Mouse (Mus musculus) stomach, embryonic 14.5 days (tissue): ENCODE measurements around the gene Tubb5. TPM values are rescaled to one million over a fixed set of nuclear protein-coding genes. Genes with fewer than 3 reads are reported as not detected.

Source experiments
- ATAC-seq: fragments of 200-750 bp; cut with Nextera tagmentation; 2 replicates; pipeline ENCODE4 v1.8.0; 2017; ENCODE audit warnings: low read depth, moderate TSS enrichment; ENCODE audit not compliant: insufficient number of reproducible peaks, insufficient read depth, low FRiP score
- H3K27ac ChIP-seq: fragments of 300-500 bp; sonication (generic); 2 replicates; pipeline ENCODE4 v1.5.1; 2014; ENCODE audit warnings: mild to moderate bottlenecking, low read length, moderate library complexity, mixed read lengths
- H3K27me3 ChIP-seq: fragments of 300-500 bp; sonication (generic); 2 replicates; pipeline ENCODE4 v1.6.1; 2014; ENCODE audit warnings: low read length, control low read depth, mixed read lengths; ENCODE audit not compliant: control insufficient read depth, insufficient read depth
- H3K36me3 ChIP-seq: fragments of 300-500 bp; sonication (generic); 2 replicates; pipeline ENCODE4 v1.6.1; 2014; ENCODE audit warnings: mild to moderate bottlenecking, control low read depth, low read length, moderate library complexity, mixed read lengths; ENCODE audit not compliant: control insufficient read depth, insufficient read depth
- H3K4me1 ChIP-seq: fragments of 300-500 bp; sonication (generic); 2 replicates; pipeline ENCODE4 v1.6.1; 2014; ENCODE audit warnings: low read length, control low read depth, mixed read lengths; ENCODE audit not compliant: control insufficient read depth, insufficient read depth
- H3K4me2 ChIP-seq: fragments of 300-500 bp; sonication (generic); replicated peaks from 2 replicates; pipeline ENCODE4 v1.6.1; 2014; ENCODE audit warnings: low read depth, low read length, control low read depth
- H3K4me3 ChIP-seq: fragments of 300-500 bp; sonication (generic); 2 replicates; pipeline ENCODE4 v1.5.1; 2014; ENCODE audit warnings: low read depth, low read length, control low read depth
- H3K9ac ChIP-seq: fragments of 300-500 bp; sonication (generic); replicated peaks from 2 replicates; pipeline ENCODE4 v1.6.1; 2014; ENCODE audit warnings: low read depth, mild to moderate bottlenecking, control low read depth, low read length, moderate library complexity, mixed read lengths
- H3K9me3 ChIP-seq: fragments of 300-500 bp; sonication (generic); 2 replicates; pipeline ENCODE4 v1.6.1; 2016; ENCODE audit warnings: low read depth, low read length, control low read depth; ENCODE audit not compliant: control insufficient read depth
- WGBS: fragments of 180-500 bp; shearing (Covaris S2); extraction: QIAGEN DNeasy Blood & Tissue Kit; methylation state at CpG from one replicate; pipeline ENCODE4 v1.1.7; 2014; 5-methylcytosine and 5-hydroxymethylcytosine counted together
- polyA plus RNA-seq: library from polyadenylated mRNA; unstranded; fragments of >200 nt; fragmentation: Nextera tagmentation; extraction: Ambion mirVana; gene quantifications from 2 replicates; pipeline ENCODE4 v1.2.1, GENCODE M21; 2014

The Tubb5 gene
- polyA plus RNA-seq, 1 experiment from 2014 or later, result 983 TPM

DNA sequence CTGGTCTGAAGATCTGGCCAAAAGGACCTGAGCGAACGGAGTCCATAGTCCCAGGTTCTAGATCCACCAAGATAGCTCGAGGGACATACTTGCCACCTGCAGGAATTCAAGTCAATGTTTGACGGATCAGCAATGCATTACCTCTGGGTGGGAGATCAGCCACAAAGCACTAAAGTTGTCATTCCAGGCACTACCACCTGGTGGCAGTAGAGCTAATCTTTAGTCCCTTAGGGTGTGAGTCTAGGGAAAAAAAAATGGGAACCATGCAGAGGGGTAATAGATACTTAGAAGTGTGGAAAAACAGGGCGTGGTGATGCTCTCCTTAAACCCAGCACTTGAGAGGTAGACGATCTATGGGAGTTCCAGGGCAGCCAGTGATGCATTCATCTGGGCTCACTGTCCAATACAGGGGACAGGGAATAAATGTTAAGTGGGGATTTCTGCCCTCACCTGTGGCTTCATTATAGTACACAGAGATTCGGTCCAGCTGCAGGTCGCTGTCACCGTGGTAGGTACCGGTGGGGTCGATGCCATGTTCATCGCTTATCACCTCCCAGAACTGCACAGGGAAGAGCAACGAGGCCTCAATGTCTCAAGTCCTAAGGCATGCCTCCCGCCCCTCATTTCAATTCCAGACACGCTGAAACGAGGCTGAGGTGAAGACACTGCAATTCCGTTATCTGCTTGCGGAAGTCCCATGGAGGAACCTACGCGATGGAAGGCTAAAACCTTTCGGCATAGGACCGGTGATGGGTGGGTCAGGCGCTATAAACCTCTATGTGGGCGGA is 1.7 kb downstream of the Tubb5 start:
- WGBS, result 4% methylated on average over 24 of the region's 24 CpGs
- Histone ChIP-seq H3K36me3 (peaks cover 43% of the 10 kb centered on the region), H3K27me3 (no peaks in the 10 kb centered on the region), H3K9ac (peak overlapping the region; percentile 92), H3K27ac (peak overlapping the region; percentile 98), H3K4me2 (peak overlapping the region; percentile 98), H3K4me3 (peak overlapping the region; percentile 77), H3K9me3 (no peaks in the 10 kb centered on the region), H3K4me1 (peaks cover 25% of the 10 kb centered on the region)
- no peak for ATAC-seq

DNA sequence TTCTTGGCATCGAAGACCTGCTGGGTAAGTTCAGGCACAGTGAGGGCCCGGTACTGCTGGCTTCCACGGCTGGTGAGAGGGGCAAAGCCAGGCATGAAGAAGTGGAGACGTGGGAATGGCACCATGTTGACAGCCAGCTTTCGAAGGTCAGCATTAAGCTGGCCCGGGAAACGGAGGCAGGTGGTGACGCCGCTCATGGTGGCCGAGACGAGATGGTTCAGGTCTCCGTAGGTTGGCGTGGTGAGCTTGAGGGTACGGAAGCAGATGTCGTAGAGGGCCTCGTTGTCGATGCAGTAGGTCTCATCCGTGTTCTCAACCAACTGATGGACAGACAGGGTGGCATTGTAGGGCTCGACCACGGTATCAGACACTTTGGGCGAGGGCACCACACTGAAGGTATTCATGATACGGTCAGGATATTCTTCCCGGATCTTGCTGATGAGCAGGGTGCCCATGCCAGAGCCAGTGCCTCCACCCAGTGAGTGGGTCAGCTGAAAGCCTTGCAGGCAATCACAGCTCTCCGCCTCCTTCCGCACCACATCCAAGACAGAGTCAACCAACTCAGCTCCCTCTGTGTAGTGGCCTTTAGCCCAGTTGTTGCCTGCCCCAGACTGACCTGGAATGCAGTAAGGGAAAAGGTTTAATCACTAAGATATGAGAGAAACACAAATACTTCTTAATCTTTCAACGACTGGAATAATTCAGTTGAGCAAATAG is 2.5 kb downstream of the Tubb5 start:
- peak overlapping the region; percentile 11; the same call in 1 of the 2 replicates for H3K27ac ChIP-seq
- H3K9me3 ChIP-seq, result no peaks in the 10 kb centered on the region
- no peaks in the 10 kb centered on the region for H3K27me3 ChIP-seq
- ATAC-seq, result no peak
- H3K36me3 ChIP-seq, result peaks cover 48% of the 10 kb centered on the region
- H3K4me1 ChIP-seq, result peaks cover 25% of the 10 kb centered on the region
- H3K4me2 ChIP-seq, result peak overlapping the region; percentile 98
- WGBS, result 71% methylated on average over 26 of the region's 26 CpGs
- H3K4me3 ChIP-seq, result peak overlapping the region; percentile 77
- no peak overlapping the region for H3K9ac ChIP-seq

DNA sequence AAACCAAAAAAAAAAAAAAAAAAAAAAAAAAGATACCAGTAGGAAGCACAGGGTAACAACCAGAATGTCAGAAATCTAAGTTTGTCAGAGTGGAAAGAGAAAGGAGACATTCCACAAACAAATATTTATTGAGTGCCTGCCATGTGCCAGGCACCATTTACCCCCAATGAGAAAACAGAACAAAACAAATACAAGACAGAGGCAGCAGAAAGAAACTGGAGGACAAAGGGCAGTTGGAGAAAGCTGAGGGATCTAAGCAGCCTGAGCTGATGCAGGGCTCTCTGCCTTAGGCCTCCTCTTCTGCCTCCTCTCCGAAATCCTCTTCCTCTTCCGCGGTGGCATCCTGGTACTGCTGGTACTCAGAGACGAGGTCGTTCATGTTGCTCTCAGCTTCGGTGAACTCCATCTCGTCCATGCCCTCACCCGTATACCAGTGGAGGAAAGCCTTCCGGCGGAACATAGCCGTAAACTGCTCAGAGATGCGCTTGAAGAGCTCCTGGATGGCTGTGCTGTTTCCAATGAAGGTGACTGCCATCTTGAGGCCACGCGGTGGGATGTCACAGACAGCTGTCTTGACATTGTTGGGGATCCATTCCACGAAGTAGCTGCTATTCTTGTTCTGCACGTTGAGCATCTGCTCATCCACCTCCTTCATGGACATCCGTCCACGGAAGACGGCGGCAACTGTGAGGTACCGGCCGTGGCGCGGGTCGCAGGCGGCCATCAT is 3.2 kb downstream of the Tubb5 start:
- H3K4me3 ChIP-seq, result peak overlapping the region; percentile 77
- peaks cover 27% of the 10 kb centered on the region for H3K4me1 ChIP-seq
- no peaks in the 10 kb centered on the region for H3K9me3 ChIP-seq
- no peak for ATAC-seq
- peak overlapping the region; percentile 98 for H3K4me2 ChIP-seq
- 74% methylated on average over 26 of the region's 26 CpGs for WGBS
- H3K27ac ChIP-seq, result 0 out of 2 replicates have a peak overlapping the region, but pooled peaks have one; percentile 11
- H3K36me3 ChIP-seq, result peaks cover 48% of the 10 kb centered on the region
- H3K9ac ChIP-seq, result no peak overlapping the region; the same call in 1 of the 2 replicates
- H3K27me3 ChIP-seq, result no peaks in the 10 kb centered on the region

DNA sequence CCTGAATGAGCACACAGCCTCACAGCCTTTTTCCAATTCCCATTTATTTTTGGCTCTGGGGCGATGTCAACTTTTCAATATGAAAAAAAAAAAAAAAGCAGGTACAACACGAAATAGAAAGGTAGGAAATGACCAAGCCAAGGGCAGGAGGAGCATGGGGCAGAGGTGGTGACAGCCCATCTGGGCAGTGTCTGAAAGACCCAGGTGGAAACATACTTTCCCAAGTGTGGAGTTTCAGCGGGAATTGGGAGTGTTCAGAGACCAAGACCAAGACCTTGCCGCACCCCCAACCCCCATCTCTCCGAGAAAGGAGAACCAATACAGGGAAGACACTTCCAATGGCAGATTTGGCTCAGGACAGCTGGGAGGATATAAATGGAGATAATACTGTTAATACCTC is 4.2 kb downstream of the Tubb5 start:
- H3K4me3 ChIP-seq, result no peak overlapping the region
- no peak overlapping the region for H3K4me2 ChIP-seq
- ATAC-seq, result no peak
- H3K9ac ChIP-seq, result no peak overlapping the region
- 50% methylated on average over 5 of the region's 5 CpGs for WGBS
- no peaks in the 10 kb centered on the region for H3K9me3 ChIP-seq
- peaks cover 22% of the 10 kb centered on the region for H3K4me1 ChIP-seq
- no peaks in the 10 kb centered on the region for H3K27me3 ChIP-seq
- H3K36me3 ChIP-seq, result peaks cover 48% of the 10 kb centered on the region
- H3K27ac ChIP-seq, result peak overlapping the region; percentile 48; the same call in 1 of the 2 replicates

DNA sequence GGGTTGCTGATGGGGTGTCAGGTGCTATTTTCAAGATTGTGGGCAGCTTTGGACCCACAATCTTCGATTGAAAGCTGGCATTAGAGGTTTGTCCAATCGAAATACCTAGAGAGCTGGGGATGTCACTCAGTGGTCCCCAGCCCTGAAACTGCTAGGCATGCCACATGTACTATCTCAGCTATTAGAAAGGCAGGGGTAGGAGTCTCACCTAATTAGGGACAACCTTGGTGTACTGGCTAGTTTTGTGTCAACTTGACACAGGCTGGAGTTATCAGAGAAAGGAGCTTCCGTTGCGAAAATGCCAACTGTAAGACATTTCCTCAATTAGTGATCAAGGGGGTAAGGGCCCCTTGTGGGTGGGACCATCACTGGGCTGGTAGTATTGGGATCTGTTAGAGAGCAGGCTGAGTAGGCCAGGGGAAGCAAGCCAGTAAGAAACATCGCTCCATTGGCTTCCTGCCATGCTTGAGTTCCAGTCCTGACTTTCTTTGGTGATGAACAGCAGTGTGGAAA is 4.8 kb downstream of the Tubb5 start:
- Histone ChIP-seq H3K27me3 (no peaks in the 10 kb centered on the region), H3K27ac (no peak overlapping the region), H3K9ac (no peak overlapping the region), H3K4me2 (no peak overlapping the region), H3K36me3 (peaks cover 48% of the 10 kb centered on the region), H3K4me1 (peaks cover 22% of the 10 kb centered on the region), H3K4me3 (no peak overlapping the region), H3K9me3 (no peaks in the 10 kb centered on the region)
- 27% methylated on average over 5 of the region's 5 CpGs for WGBS
- no peak for ATAC-seq

DNA sequence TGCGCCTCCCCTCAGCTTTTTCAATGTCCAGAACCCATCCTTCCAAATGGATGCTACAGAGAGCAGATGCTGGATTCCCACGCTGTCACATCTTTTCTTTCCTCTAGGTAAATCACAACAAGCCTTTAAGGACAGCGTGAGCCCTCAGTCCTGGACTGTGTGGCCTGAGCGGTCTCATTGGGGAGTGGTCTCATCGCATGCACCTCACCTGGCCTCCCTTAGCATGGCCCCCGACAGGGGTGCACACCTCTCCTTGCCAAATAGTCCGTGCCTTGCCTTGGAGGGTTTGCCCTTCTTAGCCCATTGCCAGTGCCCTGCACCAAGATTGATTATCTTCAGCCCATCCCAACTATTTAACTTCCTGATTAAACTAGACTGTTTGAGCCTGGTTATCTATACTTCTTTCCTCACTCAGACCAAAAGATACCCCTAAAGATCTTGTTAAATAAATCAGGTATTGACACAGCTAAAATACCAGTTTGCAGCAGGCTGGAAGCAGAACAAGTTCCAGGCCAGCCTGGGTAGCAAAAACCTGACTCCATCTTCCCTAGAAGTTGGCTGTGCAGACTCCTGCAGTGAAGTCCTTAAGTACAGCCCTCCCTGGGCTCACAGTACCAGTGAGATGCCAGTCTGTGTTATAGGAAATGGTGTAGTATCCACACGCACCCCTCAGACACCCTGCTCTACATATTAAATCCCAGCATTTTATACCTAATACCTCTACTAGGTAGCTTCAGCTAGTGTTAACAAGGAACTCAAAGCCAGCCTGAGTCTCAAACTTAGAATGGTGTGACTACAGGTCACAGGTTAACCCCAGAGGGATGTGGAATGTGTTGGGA is 5.5 kb downstream of the Tubb5 start:
- H3K36me3 ChIP-seq, result peaks cover 50% of the 10 kb centered on the region
- no peak for ATAC-seq
- H3K4me2 ChIP-seq, result no peak overlapping the region
- H3K9me3 ChIP-seq, result no peaks in the 10 kb centered on the region
- H3K4me3 ChIP-seq, result no peak overlapping the region
- no peak overlapping the region for H3K9ac ChIP-seq
- WGBS, result 59% methylated on average over 8 of the region's 8 CpGs
- no peaks in the 10 kb centered on the region for H3K27me3 ChIP-seq
- peaks cover 22% of the 10 kb centered on the region for H3K4me1 ChIP-seq
- H3K27ac ChIP-seq, result no peak overlapping the region

DNA sequence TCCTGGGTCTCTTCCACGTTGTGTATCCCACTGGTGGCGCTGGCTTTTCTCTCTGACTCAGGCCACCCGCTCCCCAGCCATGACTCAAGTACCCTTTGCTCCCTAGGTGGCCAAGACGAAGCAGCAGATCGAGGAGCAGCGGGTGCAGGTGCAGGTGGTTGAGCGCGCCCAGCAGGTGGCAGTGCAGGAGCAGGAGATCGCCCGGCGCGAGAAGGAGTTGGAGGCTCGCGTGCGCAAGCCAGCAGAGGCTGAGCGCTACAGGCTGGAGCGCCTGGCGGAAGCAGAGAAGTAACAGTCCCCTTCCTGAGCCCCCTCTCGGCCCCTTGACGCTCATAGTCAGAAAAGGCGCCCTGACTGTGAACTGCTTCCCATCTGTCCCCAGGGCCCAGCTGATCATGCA is 8.4 kb downstream of the Tubb5 start:
- under 1% methylated on average over 21 of the region's 21 CpGs for WGBS
- peaks cover 10% of the 10 kb centered on the region; the same call in 1 of the 2 replicates for H3K4me1 ChIP-seq
- no peak overlapping the region for H3K27ac ChIP-seq
- no peak overlapping the region for H3K9ac ChIP-seq
- no peaks in the 10 kb centered on the region for H3K27me3 ChIP-seq
- peaks cover 42% of the 10 kb centered on the region for H3K36me3 ChIP-seq
- no peaks in the 10 kb centered on the region for H3K9me3 ChIP-seq
- 0 out of 2 replicates have a peak overlapping the region, but pooled peaks have one; percentile 8 for H3K4me2 ChIP-seq
- no peak overlapping the region for H3K4me3 ChIP-seq
- ATAC-seq, result peak; percentile 66; the same call in 1 of the 2 replicates
